Mouse (Mus musculus): ENCODE measurements at regions not wholly inside any gene's neighbourhood (a gene's known extent, or its start where the extent isn't known, plus 50 kb on each side); places are given as distances from the start of the nearest gene placed in this dataset.

DNA sequence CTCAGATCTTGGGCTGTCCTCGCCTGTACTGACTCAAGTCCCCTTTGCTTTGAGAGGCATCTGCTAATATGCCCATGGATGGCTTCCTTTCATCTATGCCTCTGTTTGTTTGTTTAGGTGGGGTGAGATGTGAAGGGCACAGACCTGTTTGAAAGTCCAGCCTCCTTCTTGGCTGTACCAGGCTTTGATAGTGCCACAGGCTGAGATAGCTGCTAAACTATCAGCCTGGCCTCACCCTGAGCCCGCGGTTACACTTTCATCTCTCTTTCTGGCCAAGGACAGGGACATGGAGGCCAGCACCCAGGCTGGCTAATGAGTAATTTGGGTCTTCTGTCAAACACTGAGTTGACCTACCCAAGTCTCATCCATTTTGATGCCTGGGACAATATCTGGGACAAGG lies 105.0 kb upstream of the Parp11 start:
- Histone ChIP-seq H3K4me3 (no peak overlapping the region), H3K4me1 (peaks cover 36% of the 10 kb centered on the region), H3K36me3 (replicated peaks) (no peaks in the 10 kb centered on the region), H3K27ac (replicated peaks) (no peak overlapping the region), H3K9me3 (no peaks in the 10 kb centered on the region), H3K27me3 (replicated peaks; ENCODE audit: low read depth, poor library complexity, severe bottlenecking) (peaks cover 10% of the 10 kb centered on the region; the same call in 1 of the 2 replicates)
- no peak for DNase-seq (ENCODE audit: low spot score)
- WGBS: 93% methylated on average over 3 of the region's 3 CpGs

DNA sequence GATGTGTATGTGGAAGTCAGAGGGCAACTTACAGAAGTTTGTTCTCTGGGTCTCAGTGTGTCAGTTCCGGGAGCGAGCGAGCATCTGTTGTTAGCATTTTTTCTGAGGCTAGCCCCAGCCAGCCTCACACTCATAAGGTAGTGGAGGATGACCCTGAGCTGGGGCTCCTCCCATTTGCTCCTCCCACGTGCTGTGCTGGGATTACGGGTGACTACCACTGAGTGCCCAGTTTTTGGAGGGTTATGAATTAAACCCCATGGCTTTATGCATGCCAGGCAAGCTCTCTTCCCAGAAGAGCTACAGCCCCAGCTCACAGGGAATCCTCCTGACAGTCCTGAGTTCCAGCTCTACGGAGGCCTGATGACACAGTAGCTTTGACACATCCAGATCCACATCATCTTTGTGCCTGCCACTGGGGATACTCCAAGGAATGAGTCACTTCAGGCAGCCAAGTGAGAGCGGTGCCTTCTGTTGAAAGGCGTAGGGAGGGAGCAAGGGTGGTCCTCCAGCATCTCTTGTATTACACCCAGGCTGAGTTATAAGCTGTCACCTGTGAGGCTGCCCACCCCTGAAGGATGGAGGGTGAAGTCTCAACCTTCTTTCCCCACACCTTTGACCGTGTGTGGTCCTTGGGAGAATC lies 97.8 kb upstream of the Parp11 start:
- Histone ChIP-seq H3K27ac (replicated peaks) (peak overlapping the region; percentile 66), H3K4me3 (no peak overlapping the region), H3K4me1 (peaks cover 24% of the 10 kb centered on the region), H3K27me3 (replicated peaks; ENCODE audit: low read depth, poor library complexity, severe bottlenecking) (0 out of 2 replicates have a peak, but pooled peaks cover 5% of the 10 kb centered on the region), H3K9me3 (no peaks in the 10 kb centered on the region), H3K36me3 (replicated peaks) (no peaks in the 10 kb centered on the region)
- 79% methylated on average over 9 of the region's 9 CpGs for WGBS
- DNase-seq (ENCODE audit: low spot score): no peak

DNA sequence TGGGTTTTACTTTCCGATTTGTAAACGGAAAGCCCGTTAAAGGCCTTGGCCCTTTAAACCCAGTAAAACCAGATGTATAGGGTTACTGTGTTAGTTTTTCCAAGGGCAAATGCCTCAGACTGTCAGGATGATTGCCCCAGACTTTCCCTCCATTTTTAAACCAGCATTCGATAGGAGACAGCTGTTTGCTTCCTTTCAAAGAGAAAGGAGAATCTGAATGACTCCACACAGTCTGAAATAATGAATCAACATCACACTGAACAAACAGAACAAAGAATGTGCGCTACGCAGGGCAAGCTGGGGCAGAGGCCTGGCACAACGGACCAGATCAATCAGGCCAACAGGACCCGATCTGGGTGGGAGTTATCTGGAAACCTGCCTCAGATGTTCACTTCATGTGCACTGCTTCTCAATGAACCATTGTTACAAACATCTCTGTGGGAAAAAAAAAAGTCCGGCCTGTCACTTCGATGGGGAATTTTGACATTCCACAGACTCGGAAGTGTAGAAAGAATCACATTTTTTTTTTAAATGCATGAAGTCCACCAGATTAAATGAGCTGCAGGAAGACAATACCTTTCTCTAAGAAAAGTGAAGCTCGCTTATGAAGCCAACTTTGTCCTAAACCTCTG lies 97.0 kb upstream of the Parp11 start:
- Histone ChIP-seq H3K36me3 (replicated peaks) (no peaks in the 10 kb centered on the region), H3K27me3 (replicated peaks; ENCODE audit: low read depth, poor library complexity, severe bottlenecking) (0 out of 2 replicates have a peak, but pooled peaks cover 5% of the 10 kb centered on the region), H3K4me3 (no peak overlapping the region), H3K9me3 (no peaks in the 10 kb centered on the region), H3K4me1 (peaks cover 24% of the 10 kb centered on the region), H3K27ac (replicated peaks) (peak overlapping the region; percentile 66)
- WGBS: 37% methylated on average over 12 of the region's 12 CpGs
- peak; percentile 43 for DNase-seq (ENCODE audit: low spot score)

DNA sequence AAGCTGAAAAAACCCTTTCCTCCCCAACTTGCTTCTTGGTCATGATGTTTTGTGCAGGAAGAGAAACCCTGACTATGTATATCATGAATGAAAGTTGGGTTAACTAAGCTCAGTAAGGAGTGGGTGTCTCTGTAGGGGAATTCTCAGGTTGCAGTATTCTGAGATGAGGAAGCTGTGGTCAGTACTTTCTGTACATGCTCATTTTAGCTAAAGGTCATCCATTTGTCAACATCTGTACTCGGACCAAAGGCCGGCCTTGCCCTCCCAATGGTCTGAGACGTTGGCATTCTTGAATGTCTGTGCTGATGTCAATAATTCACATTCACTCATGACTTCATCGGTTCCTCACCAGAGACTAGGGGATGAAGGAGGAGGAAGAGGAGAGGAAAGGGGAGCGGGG lies 94.9 kb upstream of the Parp11 start:
- Histone ChIP-seq H3K36me3 (replicated peaks) (no peaks in the 10 kb centered on the region), H3K4me3 (no peak overlapping the region), H3K9me3 (no peaks in the 10 kb centered on the region), H3K27me3 (replicated peaks; ENCODE audit: low read depth, poor library complexity, severe bottlenecking) (0 out of 2 replicates have a peak, but pooled peaks cover 5% of the 10 kb centered on the region), H3K27ac (replicated peaks) (no peak overlapping the region), H3K4me1 (peaks cover 24% of the 10 kb centered on the region)
- WGBS: 87% methylated on average over 5 of the region's 5 CpGs
- DNase-seq (ENCODE audit: low spot score): no peak

DNA sequence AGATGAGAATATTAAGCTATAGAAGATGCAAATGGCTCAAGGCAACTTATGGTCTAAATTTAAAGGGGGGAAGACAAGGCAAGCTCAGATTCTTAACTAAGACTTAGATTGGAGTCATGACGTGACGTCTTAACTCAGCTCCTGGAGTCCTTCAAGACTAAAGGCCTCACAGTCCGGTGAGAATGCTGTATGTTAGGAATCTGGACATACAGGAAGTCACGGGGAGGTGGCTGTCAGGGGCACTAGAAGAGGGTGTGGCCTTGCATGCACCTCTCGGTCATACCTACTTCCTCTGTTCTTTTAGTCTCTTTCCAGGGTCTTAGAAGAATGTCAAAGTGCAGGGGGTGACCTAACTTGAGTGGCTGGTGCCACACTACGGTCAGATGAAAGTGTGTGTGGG lies 91.5 kb upstream of the Parp11 start:
- Histone ChIP-seq H3K9me3 (no peaks in the 10 kb centered on the region), H3K27me3 (replicated peaks; ENCODE audit: low read depth, poor library complexity, severe bottlenecking) (0 out of 2 replicates have a peak, but pooled peaks cover 10% of the 10 kb centered on the region), H3K4me1 (peaks cover 29% of the 10 kb centered on the region), H3K36me3 (replicated peaks) (no peaks in the 10 kb centered on the region), H3K4me3 (no peak overlapping the region), H3K27ac (replicated peaks) (no peak overlapping the region)
- no peak for DNase-seq (ENCODE audit: low spot score)
- 79% methylated on average over 6 of the region's 6 CpGs for WGBS

DNA sequence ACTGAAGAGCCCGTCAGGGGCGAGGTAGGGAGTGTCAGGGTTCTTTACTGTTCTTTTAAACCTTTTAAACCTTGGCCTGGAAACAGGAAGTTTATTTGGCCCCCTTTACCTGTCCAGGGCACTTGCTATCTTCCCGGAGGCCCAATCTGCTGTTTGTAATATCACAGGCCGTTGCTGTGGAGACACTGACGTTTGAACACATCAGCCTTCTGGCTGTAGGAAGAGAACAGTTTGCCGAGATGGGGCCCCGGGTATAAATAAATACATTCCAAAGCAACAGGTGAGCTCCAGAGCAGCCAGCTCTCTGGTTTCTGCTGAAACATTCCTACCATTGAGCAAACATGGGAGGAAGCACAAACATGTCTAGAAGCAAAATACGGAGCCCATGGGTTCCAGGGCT lies 90.2 kb upstream of the Parp11 start:
- 78% methylated on average over 8 of the region's 8 CpGs for WGBS
- Histone ChIP-seq H3K4me1 (peaks cover 32% of the 10 kb centered on the region), H3K36me3 (replicated peaks) (no peaks in the 10 kb centered on the region), H3K4me3 (no peak overlapping the region), H3K9me3 (no peaks in the 10 kb centered on the region), H3K27ac (replicated peaks) (0 out of 2 replicates have a peak overlapping the region, but pooled peaks have one; percentile 20), H3K27me3 (replicated peaks; ENCODE audit: low read depth, poor library complexity, severe bottlenecking) (peaks cover 21% of the 10 kb centered on the region)
- no peak for DNase-seq (ENCODE audit: low spot score)

DNA sequence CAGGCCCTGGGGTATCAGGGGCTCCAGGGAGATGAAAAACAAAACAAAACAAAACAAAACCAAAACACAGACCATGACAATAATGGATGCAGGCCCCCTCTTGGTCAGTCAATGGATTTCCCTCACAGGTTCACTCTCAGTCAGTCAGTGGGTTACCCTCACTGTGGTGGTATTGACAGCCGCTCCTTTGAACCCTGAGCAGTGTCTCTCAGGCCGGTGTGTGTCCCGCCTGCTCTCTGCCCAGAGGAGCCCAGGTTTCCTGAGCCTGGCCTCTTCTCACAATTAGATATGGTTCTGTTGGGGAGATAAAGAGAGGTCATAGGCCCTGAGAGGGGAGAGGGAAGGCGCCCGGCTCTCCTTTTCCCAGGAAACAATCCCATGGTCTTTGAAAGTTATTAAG lies 87.8 kb upstream of the Parp11 start:
- DNase-seq (ENCODE audit: low spot score): peak; percentile 11
- Histone ChIP-seq H3K4me3 (no peak overlapping the region), H3K27ac (replicated peaks) (peak overlapping the region; percentile 70), H3K36me3 (replicated peaks) (no peaks in the 10 kb centered on the region), H3K9me3 (no peaks in the 10 kb centered on the region), H3K4me1 (peaks cover 51% of the 10 kb centered on the region), H3K27me3 (replicated peaks; ENCODE audit: low read depth, poor library complexity, severe bottlenecking) (peaks cover 36% of the 10 kb centered on the region)
- WGBS: 33% methylated on average over 5 of the region's 5 CpGs

DNA sequence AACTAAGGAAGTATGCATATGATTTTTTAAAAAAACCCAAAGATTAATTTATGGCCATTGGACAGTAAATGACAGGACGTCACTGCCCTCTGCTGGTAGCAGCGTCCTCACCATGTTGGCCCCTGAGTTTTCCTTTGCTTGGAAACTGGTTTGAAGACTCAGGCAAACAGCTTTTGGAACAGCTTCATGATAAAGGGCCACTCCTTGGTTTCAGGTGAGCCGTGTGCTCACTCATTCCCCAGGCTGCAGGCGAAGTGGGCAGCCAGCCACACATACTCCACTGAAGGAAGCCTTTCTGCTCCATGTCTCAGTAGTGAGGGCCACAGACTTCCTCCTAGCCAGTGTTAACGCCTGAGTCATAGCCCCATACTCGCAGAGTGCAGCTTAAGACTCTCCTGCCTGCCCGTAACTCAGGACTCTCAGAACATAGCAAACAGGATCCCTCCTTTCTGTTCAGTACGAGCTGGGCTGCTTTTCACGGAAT lies 87.2 kb upstream of the Parp11 start:
- no peak overlapping the region for H3K27ac ChIP-seq (replicated peaks)
- H3K4me1 ChIP-seq: peaks cover 58% of the 10 kb centered on the region
- no peaks in the 10 kb centered on the region for H3K36me3 ChIP-seq (replicated peaks)
- 49% methylated on average over 9 of the region's 9 CpGs for WGBS
- no peaks in the 10 kb centered on the region for H3K9me3 ChIP-seq
- no peak overlapping the region for H3K4me3 ChIP-seq
- DNase-seq (ENCODE audit: low spot score): peak; percentile 77
- H3K27me3 ChIP-seq (replicated peaks; ENCODE audit: low read depth, poor library complexity, severe bottlenecking): peaks cover 36% of the 10 kb centered on the region

DNA sequence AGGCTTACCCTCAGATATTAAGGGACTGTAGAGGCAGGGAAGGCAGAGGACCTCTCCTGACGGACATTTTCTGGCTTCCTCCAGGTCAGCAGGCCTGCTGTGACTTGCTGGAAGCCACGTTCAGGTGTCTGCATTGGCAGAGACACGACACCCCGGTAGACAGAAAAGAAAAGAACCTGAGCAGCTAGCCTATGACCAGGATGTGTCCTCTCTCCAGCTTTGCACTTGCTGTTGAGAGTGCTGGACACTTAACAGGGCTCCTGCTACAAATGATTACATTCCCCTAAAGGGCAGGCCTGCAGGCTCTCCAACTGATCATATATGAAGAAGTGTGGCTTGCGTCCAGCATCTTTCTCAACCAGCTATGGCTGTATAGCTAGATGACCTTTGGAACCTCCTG lies 84.5 kb upstream of the Parp11 start:
- DNase-seq (ENCODE audit: low spot score): no peak
- Histone ChIP-seq H3K9me3 (no peaks in the 10 kb centered on the region), H3K36me3 (replicated peaks) (no peaks in the 10 kb centered on the region), H3K4me1 (peaks cover 64% of the 10 kb centered on the region), H3K27me3 (replicated peaks; ENCODE audit: low read depth, poor library complexity, severe bottlenecking) (peaks cover 47% of the 10 kb centered on the region), H3K4me3 (no peak overlapping the region), H3K27ac (replicated peaks) (peak overlapping the region; percentile 59)
- 79% methylated on average over 5 of the region's 5 CpGs for WGBS

DNA sequence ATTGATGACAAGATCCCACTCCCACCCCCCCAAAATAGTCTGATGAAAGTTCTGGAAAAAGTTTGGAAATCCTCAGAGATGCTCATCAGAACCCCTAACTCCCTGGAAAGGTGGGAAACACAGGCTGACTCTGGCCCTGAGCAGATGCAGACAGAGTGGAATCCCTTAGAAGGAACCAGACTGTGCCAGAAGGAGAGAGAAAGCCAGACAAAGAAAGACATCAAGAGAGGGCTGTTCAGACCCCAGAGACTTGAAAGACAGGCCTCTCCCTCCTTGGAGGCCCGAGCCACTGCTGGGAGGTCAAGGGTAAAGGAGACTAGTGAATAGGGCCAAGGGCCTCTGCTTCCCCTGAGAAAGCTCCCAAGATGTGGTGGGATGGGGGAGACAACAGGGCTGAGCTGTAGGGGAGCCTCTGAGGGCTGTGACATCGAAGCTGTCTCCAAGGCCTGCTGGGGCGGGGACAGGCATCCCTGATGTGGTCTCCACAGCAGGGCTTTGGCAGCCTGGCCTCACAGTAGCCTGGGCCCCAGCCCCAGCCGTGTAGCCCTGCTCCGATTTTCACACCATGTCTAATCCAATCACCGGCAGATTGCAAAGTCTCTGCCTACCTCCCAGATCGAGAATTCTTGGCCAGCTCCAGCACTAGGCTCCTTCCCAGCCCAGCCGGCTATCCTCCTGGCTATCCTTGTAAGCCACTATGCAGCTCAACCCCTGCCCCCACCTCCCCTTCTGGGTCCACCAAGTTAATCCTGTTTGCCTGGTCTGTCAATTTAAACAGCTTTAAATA lies 83.5 kb upstream of the Parp11 start:
- WGBS: 10% methylated on average over 8 of the region's 8 CpGs
- no peaks in the 10 kb centered on the region for H3K36me3 ChIP-seq (replicated peaks)
- DNase-seq (ENCODE audit: low spot score): peak; percentile 62

DNA sequence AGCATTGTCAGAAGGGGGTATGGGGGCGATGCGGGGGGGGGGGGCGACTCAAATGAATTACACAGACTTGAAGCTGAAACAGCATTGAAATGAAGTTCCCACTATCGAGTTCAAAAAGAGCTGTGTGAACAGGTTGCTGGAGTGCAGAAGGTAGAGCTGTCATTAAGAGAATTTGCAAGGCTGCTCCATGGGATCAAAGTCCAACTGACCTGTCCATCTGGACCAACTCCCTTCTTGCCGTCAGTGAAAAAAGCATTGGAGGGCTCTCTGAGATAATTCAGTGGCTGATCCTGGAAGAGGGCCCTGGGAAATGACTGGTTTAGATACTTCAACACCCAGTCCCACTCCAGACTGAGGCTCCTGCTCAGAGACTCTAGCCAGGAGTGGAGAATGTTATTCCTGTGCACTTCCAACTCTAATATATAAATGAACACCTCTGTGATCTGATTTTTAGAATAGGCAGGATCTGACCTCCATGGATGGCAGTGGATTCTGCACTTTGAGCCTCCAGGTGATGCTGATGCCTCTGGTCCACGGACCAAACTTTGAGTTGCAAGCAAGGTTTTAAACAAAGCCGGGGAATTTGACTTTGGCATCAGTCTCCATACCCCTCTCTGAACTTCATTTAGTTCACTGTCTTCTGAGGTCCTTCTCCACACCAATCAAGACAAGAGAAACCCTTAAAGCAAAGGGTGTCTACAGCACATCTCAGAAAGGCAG lies 82.6 kb upstream of the Parp11 start:
- no peak overlapping the region for H3K4me3 ChIP-seq
- peak overlapping the region; percentile 76 for H3K27ac ChIP-seq (replicated peaks)
- H3K4me1 ChIP-seq: peaks cover 53% of the 10 kb centered on the region
- H3K36me3 ChIP-seq (replicated peaks): no peaks in the 10 kb centered on the region
- 30% methylated on average over 7 of the region's 7 CpGs for WGBS
- no peak for DNase-seq (ENCODE audit: low spot score)
- H3K9me3 ChIP-seq: no peaks in the 10 kb centered on the region
- H3K27me3 ChIP-seq (replicated peaks; ENCODE audit: low read depth, poor library complexity, severe bottlenecking): peaks cover 47% of the 10 kb centered on the region

More for the DNA sequence above, 83.5 kb upstream of the Parp11 start:
- H3K27me3 ChIP-seq (replicated peaks; ENCODE audit: low read depth, poor library complexity, severe bottlenecking): peaks cover 47% of the 10 kb centered on the region
- peaks cover 56% of the 10 kb centered on the region for H3K4me1 ChIP-seq
- H3K27ac ChIP-seq (replicated peaks): peak overlapping the region; percentile 76
- no peaks in the 10 kb centered on the region for H3K9me3 ChIP-seq
- H3K4me3 ChIP-seq: no peak overlapping the region

DNA sequence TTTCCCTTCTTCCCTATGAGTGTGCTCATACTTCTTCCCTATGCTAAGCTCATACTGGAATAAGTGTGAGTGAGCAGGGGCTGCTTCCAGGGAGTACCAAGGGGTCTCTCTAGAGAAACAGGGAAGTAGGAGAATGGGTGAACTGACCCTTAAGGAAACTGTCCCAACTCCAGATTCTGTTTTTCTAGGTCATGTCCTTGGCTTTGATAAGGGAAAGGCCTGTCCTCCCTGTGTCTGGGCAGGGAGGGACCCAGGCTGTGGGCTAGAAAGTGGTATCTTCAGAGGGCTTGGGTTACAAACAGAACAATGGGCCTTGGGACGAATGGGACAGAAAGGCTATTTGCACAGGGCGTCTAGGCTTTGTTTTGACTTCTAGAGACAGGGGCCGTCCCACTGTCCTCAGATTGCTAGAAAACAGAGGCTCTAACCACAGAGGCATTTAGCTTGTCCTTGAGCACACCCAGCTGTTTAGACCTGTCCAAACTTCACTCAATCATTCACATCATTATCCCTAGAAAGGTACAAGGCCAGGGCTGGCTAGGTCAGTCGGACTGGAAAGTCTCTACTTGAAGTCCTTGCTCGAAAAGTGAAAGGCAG lies 82.0 kb upstream of the Parp11 start:
- Histone ChIP-seq H3K4me3 (no peak overlapping the region), H3K27ac (replicated peaks) (peak overlapping the region; percentile 11)
- 38% methylated on average over 5 of the region's 5 CpGs for WGBS

More for the DNA sequence above, 82.0 kb upstream of the Parp11 start:
- Histone ChIP-seq H3K4me1 (peaks cover 48% of the 10 kb centered on the region), H3K36me3 (replicated peaks) (no peaks in the 10 kb centered on the region), H3K27me3 (replicated peaks; ENCODE audit: low read depth, poor library complexity, severe bottlenecking) (peaks cover 46% of the 10 kb centered on the region), H3K9me3 (no peaks in the 10 kb centered on the region)
- DNase-seq (ENCODE audit: low spot score): no peak

All from embryonic facial prominence, embryonic 10.5 days (tissue).